Mouse (Mus musculus) limb, embryonic 13.5 days (tissue): ENCODE measurements around the gene Gm49342. TPM values are rescaled to one million over a fixed set of nuclear protein-coding genes. Genes with fewer than 3 reads are reported as not detected.
"Not testable (repeated sequence)": the region's sequence is repeated elsewhere in the genome, so short reads cannot be mapped to it uniquely, and the experiment has no call there.

Experiments used
- ATAC-seq: fragments of 200-750 bp; cut with Nextera tagmentation; 2 replicates; pipeline ENCODE4 v1.8.0; 2017; ENCODE audit warnings: low read depth, moderate number of reproducible peaks, moderate TSS enrichment; ENCODE audit not compliant: low FRiP score
- H3K27ac ChIP-seq: fragments of 300-500 bp; sonication (generic); 2 replicates; pipeline ENCODE4 v1.5.1; 2015; ENCODE audit warnings: inconsistent platforms, mild to moderate bottlenecking, moderate library complexity
- H3K27me3 ChIP-seq: fragments of 300-500 bp; sonication (generic); 2 replicates; pipeline ENCODE4 v1.6.1; 2015; ENCODE audit warnings: mild to moderate bottlenecking, inconsistent platforms
- H3K36me3 ChIP-seq: fragments of 300-500 bp; sonication (generic); 2 replicates; pipeline ENCODE4 v1.6.1; 2015; ENCODE audit warnings: inconsistent platforms, mild to moderate bottlenecking, moderate library complexity
- H3K4me1 ChIP-seq: fragments of 300-500 bp; sonication (generic); 2 replicates; pipeline ENCODE4 v1.6.1; 2015; ENCODE audit warnings: inconsistent platforms
- H3K4me2 ChIP-seq: fragments of 300-500 bp; sonication (generic); replicated peaks from 2 replicates; pipeline ENCODE4 v1.6.1; 2015; ENCODE audit warnings: inconsistent platforms, mild to moderate bottlenecking, moderate library complexity
- H3K4me3 ChIP-seq: fragments of 300-500 bp; sonication (generic); 2 replicates; pipeline ENCODE4 v1.5.1; 2015; ENCODE audit warnings: moderate library complexity, mild to moderate bottlenecking, inconsistent platforms
- H3K9ac ChIP-seq: fragments of 300-500 bp; sonication (generic); 2 replicates; pipeline ENCODE4 v1.6.1; 2015; ENCODE audit warnings: mild to moderate bottlenecking, inconsistent platforms
- H3K9me3 ChIP-seq: fragments of 300-500 bp; sonication (generic); 2 replicates; pipeline ENCODE4 v1.6.1; 2016; ENCODE audit warnings: inconsistent platforms
- WGBS: fragments of 180-500 bp; shearing (Covaris S2); methylation state at CpG from one replicate; pipeline ENCODE4 v1.1.7; 2015; 5-methylcytosine and 5-hydroxymethylcytosine counted together
- polyA plus RNA-seq: library from polyadenylated mRNA; unstranded; fragments of >200 nt; fragmentation: Nextera tagmentation; extraction: Ambion mirVana; gene quantifications from 2 replicates; pipeline ENCODE4 v1.2.1, GENCODE M21; 2015

Gene Gm49342
- polyA plus RNA-seq, 1 experiment from 2014 or later, result not detected

- no peak overlapping the region for H3K4me3 ChIP-seq
- H3K4me1 ChIP-seq, result no peaks in the 10 kb centered on the region
- no peaks in the 10 kb centered on the region for H3K27me3 ChIP-seq
- 52% methylated on average over 1 of the region's 1 CpGs for WGBS
- H3K27ac ChIP-seq, result no peak overlapping the region
- ATAC-seq, result no peak
- H3K4me2 ChIP-seq, result no peak overlapping the region
- no peak overlapping the region for H3K9ac ChIP-seq
- no peaks in the 10 kb centered on the region for H3K36me3 ChIP-seq
- no peaks in the 10 kb centered on the region for H3K9me3 ChIP-seq
Measured at GRCm38 (mm10) chr14:50970822-50971221, 26.5 kb downstream of the Gm49342 start.

- not testable (repeated sequence) for H3K9ac ChIP-seq, H3K9me3 ChIP-seq, H3K4me2 ChIP-seq, H3K27me3 ChIP-seq, H3K4me1 ChIP-seq, H3K27ac ChIP-seq, H3K36me3 ChIP-seq, ATAC-seq, H3K4me3 ChIP-seq
- WGBS, result 91% methylated on average over 5 of the region's 5 CpGs
Measured at GRCm38 (mm10) chr14:50973054-50973453, 28.7 kb downstream of the Gm49342 start.

DNA sequence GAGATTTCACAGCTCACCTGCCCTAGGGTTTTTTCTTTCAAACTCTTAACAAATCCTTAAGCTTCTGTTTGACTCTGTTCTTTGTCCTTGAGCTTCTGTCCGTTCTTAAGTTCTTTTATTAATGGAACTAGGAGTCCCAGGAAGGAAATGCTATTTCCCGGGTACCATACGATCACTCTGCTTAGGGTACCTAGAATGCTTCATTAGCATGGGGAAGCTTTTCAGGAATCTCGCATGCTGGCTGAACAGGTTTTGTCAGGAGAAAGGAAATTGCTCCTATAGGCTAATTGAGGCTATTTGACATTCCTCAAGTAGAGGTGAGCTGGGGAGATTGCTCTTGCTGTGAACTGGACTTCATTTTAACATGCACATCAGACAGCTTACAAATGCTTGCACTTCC, 29.4 kb downstream of the Gm49342 start:
- no peak for ATAC-seq
- no peak overlapping the region for H3K27ac ChIP-seq
- no peaks in the 10 kb centered on the region; the same call in 1 of the 2 replicates for H3K4me1 ChIP-seq
- H3K36me3 ChIP-seq, result no peaks in the 10 kb centered on the region
- no peak overlapping the region for H3K4me3 ChIP-seq
- H3K27me3 ChIP-seq, result no peaks in the 10 kb centered on the region
- H3K9ac ChIP-seq, result no peak overlapping the region
- WGBS, result 46% methylated on average over 4 of the region's 4 CpGs
- no peak overlapping the region for H3K4me2 ChIP-seq
- no peaks in the 10 kb centered on the region for H3K9me3 ChIP-seq

- no peaks in the 10 kb centered on the region for H3K27me3 ChIP-seq
- H3K36me3 ChIP-seq, result no peaks in the 10 kb centered on the region
- ATAC-seq, result no peak
- H3K27ac ChIP-seq, result no peak overlapping the region
- no peak overlapping the region for H3K4me2 ChIP-seq
- no peaks in the 10 kb centered on the region for H3K9me3 ChIP-seq
- no peak overlapping the region for H3K9ac ChIP-seq
- 46% methylated on average over 5 of the region's 5 CpGs for WGBS
- H3K4me1 ChIP-seq, result no peaks in the 10 kb centered on the region; the same call in 1 of the 2 replicates
- no peak overlapping the region for H3K4me3 ChIP-seq
Measured at GRCm38 (mm10) chr14:50975001-50975400, 30.7 kb downstream of the Gm49342 start.

DNA sequence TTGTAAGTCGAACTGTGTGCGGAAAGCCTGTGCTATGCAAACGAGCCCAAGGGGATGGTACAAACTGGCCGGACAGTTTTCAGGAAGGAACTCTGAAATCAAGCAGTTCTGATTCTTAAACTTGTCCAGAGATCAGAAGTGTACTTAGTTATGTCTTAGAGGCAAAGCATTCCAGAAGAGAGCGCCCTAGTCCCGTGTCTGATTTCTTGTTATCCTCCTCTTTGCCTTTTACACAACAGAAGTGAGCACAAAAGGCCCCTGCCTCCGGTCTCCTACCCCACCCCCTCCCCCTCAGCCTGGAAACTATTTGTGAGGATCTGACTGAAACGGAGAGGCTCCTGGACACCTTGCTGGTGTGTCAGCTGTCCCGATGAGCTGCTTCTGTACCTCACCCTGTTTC, 32.4 kb downstream of the Gm49342 start:
- Histone ChIP-seq H3K9ac (no peak overlapping the region), H3K27ac (no peak overlapping the region), H3K36me3 (no peaks in the 10 kb centered on the region), H3K4me1 (no peaks in the 10 kb centered on the region; the same call in 1 of the 2 replicates), H3K27me3 (no peaks in the 10 kb centered on the region), H3K9me3 (no peaks in the 10 kb centered on the region), H3K4me2 (peak overlapping the region; percentile 23), H3K4me3 (no peak overlapping the region)
- 0 out of 2 replicates have a peak, but pooled peaks have one; percentile 30 for ATAC-seq
- WGBS, result 22% methylated on average over 9 of the region's 9 CpGs

DNA sequence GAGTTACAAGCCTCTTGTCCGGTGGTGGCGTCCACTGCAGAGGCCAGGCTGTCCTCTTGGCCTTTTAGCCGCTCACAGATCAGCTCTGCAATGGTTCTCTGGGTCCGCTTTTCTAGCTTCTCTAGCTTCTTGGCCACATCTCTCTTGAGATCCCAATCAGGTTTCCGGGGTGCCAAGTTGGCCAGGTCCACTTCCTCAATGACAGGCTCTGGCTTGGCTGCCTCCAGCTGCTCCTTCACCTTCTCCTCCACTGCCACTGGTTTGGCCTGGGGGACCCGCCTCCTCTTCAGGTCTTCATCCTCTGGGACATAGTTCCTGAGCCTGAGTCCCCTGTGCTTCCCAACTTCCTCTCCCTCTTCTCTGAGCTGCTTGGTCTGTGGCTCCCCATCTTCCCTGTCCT, 34.1 kb downstream of the Gm49342 start:
- not testable (repeated sequence) for H3K4me3 ChIP-seq, H3K36me3 ChIP-seq, H3K4me2 ChIP-seq, H3K9ac ChIP-seq, H3K4me1 ChIP-seq, H3K9me3 ChIP-seq, ATAC-seq, H3K27ac ChIP-seq, H3K27me3 ChIP-seq
- WGBS, result 95% methylated on average over 6 of the region's 6 CpGs

GRCm38 (mm10) chr14:50979631-50980030, 35.3 kb downstream of the Gm49342 start:
- Histone ChIP-seq H3K4me1 (no peaks in the 10 kb centered on the region; the same call in 1 of the 2 replicates), H3K9ac (no peak overlapping the region), H3K27ac (no peak overlapping the region), H3K27me3 (no peaks in the 10 kb centered on the region), H3K36me3 (no peaks in the 10 kb centered on the region), H3K4me2 (no peak overlapping the region), H3K9me3 (no peaks in the 10 kb centered on the region), H3K4me3 (no peak overlapping the region)
- ATAC-seq, result no peak

DNA sequence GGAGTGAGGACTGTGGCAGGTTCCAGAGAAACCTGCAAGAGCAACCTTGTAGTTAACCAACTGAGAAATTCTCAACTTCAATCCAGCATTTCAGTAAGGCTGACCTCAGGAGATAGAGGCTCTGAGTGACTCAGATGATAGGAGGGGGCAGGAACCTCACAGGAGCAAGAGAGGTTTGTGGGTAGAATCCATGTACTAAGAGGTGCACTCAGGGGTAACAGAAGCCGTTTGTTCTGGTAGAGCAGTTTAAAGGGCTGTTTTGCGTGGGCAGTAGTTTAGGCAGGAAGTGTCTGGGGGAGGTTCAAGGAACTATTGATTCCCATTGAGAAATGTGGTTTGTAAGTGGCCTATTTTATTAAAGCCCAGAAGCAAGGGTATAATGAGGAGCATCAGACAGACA, 36.9 kb downstream of the Gm49342 start:
- no peak overlapping the region for H3K27ac ChIP-seq
- H3K9me3 ChIP-seq, result no peaks in the 10 kb centered on the region
- H3K9ac ChIP-seq, result no peak overlapping the region
- no peaks in the 10 kb centered on the region for H3K27me3 ChIP-seq
- H3K4me2 ChIP-seq, result no peak overlapping the region
- no peaks in the 10 kb centered on the region; the same call in 1 of the 2 replicates for H3K4me1 ChIP-seq
- H3K36me3 ChIP-seq, result no peaks in the 10 kb centered on the region
- H3K4me3 ChIP-seq, result no peak overlapping the region
- ATAC-seq, result no peak
- WGBS, result 42% methylated on average over 2 of the region's 2 CpGs

DNA sequence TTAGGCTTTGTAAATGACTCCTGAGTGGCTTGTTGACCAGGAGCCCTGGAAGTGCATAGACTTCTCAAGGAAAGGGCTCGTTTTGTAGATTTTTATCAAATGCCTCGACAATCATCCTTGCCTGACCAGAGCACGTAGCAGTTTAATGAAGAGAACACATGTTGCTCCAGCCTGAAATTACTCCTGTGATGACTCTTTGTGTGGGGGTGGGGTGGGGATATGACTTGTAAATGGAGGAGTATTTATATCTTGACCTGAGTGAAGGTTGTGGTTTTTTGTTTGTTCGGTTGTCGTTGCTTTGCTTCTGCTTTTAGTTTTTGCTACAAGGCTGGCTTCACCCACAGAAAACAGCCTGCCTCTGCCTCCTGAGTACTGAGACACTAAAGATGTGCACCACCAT, 37.5 kb downstream of the Gm49342 start:
- no peak for ATAC-seq
- Histone ChIP-seq H3K4me1 (no peaks in the 10 kb centered on the region), H3K36me3 (no peaks in the 10 kb centered on the region), H3K4me2 (no peak overlapping the region), H3K9me3 (no peaks in the 10 kb centered on the region), H3K4me3 (no peak overlapping the region), H3K27me3 (no peaks in the 10 kb centered on the region), H3K27ac (no peak overlapping the region), H3K9ac (no peak overlapping the region)
- 72% methylated on average over 5 of the region's 5 CpGs for WGBS

DNA sequence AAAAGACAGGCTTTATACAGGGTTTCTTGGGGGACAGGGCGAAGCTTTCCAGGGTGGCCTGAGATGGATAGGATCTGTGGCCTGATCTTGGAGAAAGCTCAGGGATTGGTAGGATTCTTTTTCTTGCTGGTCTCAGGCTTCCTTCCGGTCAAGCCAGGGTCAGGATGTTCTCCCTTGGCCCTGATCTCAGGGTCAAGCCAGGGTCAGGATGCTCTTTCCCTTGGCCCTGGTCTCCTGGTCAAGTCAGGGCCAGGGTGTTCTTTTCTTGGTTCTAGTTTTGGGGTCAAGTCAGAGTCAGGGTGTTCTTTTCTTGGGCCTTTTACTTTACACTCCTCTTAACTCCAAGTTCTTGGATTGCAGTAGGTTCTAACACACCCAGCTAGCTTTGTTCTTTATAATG, 43.4 kb downstream of the Gm49342 start:
- no peak overlapping the region for H3K4me3 ChIP-seq
- WGBS, result 87% methylated on average over 2 of the region's 2 CpGs
- H3K4me2 ChIP-seq, result no peak overlapping the region
- no peaks in the 10 kb centered on the region for H3K4me1 ChIP-seq
- no peak overlapping the region for H3K9ac ChIP-seq
- no peak for ATAC-seq
- no peaks in the 10 kb centered on the region for H3K9me3 ChIP-seq
- H3K36me3 ChIP-seq, result no peaks in the 10 kb centered on the region
- no peaks in the 10 kb centered on the region for H3K27me3 ChIP-seq
- no peak overlapping the region for H3K27ac ChIP-seq

GRCm38 (mm10) chr14:50991037-50991436, 46.7 kb downstream of the Gm49342 start:
- Histone ChIP-seq H3K27me3 (no peaks in the 10 kb centered on the region), H3K27ac (no peak overlapping the region), H3K9me3 (no peaks in the 10 kb centered on the region), H3K4me1 (no peaks in the 10 kb centered on the region), H3K36me3 (no peaks in the 10 kb centered on the region), H3K9ac (no peak overlapping the region), H3K4me2 (no peak overlapping the region), H3K4me3 (no peak overlapping the region)
- no peak for ATAC-seq
- 82% methylated on average over 3 of the region's 3 CpGs for WGBS

DNA sequence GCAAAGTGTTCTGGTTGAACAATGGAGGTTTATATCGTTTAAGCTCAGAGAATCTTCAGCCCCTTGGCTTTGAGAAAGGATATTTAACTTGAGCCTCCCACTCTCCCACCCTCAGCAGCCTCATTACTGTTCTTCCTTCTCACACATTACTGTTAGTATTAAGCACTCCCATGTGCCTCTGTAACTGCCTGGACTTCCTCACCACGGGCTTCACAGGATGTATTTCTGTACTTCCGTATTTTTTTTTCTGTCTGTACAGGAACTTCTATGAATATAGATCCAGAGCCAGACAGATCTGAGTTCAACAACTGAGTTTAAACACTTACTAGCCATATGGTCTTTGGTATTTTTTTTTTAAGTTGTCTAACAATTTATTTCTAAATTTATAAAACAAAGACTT, 52.8 kb downstream of the Gm49342 start:
- no peak overlapping the region for H3K9ac ChIP-seq
- no peaks in the 10 kb centered on the region for H3K36me3 ChIP-seq
- no peak for ATAC-seq
- no peaks in the 10 kb centered on the region for H3K27me3 ChIP-seq
- H3K9me3 ChIP-seq, result no peaks in the 10 kb centered on the region
- H3K27ac ChIP-seq, result no peak overlapping the region
- H3K4me2 ChIP-seq, result no peak overlapping the region
- no peaks in the 10 kb centered on the region for H3K4me1 ChIP-seq
- 58% methylated on average over 3 of the region's 3 CpGs for WGBS
- H3K4me3 ChIP-seq, result no peak overlapping the region

- Histone ChIP-seq H3K4me3 (no peak overlapping the region), H3K9me3 (no peaks in the 10 kb centered on the region), H3K27me3 (no peaks in the 10 kb centered on the region), H3K4me2 (no peak overlapping the region), H3K36me3 (no peaks in the 10 kb centered on the region), H3K27ac (no peak overlapping the region), H3K4me1 (no peaks in the 10 kb centered on the region), H3K9ac (no peak overlapping the region)
- WGBS, result 91% methylated on average over 2 of the region's 2 CpGs
- no peak for ATAC-seq
Measured at GRCm38 (mm10) chr14:50997999-50998666, 53.8 kb downstream of the Gm49342 start.
